Mouse (Mus musculus) embryonic facial prominence, embryonic 11.5 days (tissue): ENCODE data around the gene Vwa7. TPM values are rescaled to one million over a fixed set of nuclear protein-coding genes. Genes with fewer than 3 reads are reported as not detected.
"Not testable (repeated sequence)": the region's sequence is repeated elsewhere in the genome, so short reads cannot be mapped to it uniquely, and the experiment has no call there.

Source experiments
- ATAC-seq: fragments of 200-750 bp; cut with Nextera tagmentation; replicated peaks from 2 replicates; pipeline ENCODE4 v1.8.0; 2017; ENCODE audit warnings: low read depth; ENCODE audit not compliant: insufficient number of reproducible peaks, low FRiP score, low TSS enrichment
- DNase-seq: peaks from one replicate; pipeline ENCODE4 v3.0.0-alpha.2; 2015; ENCODE audit warnings: low spot score
- H3K27ac ChIP-seq: fragments of 300-500 bp; sonication (generic); replicated peaks from 2 replicates; pipeline ENCODE4 v1.5.1; 2014; ENCODE audit warnings: mild to moderate bottlenecking, low read depth, low read length, control low read depth
- H3K27me3 ChIP-seq: fragments of 300-500 bp; sonication (generic); 2 replicates; pipeline ENCODE4 v1.6.1; 2014; ENCODE audit warnings: mild to moderate bottlenecking, low read length, moderate library complexity, mixed read lengths; ENCODE audit not compliant: control insufficient read depth, insufficient read depth
- H3K36me3 ChIP-seq: fragments of 300-500 bp; sonication (generic); replicated peaks from 2 replicates; pipeline ENCODE4 v1.6.1; 2014; ENCODE audit warnings: low read depth, mild to moderate bottlenecking, low read length, moderate library complexity, mixed read lengths; ENCODE audit not compliant: control insufficient read depth, insufficient read depth
- H3K4me1 ChIP-seq: fragments of 300-500 bp; sonication (generic); 2 replicates; pipeline ENCODE4 v1.6.1; 2014; ENCODE audit warnings: low read length, mixed read lengths; ENCODE audit not compliant: control insufficient read depth, insufficient read depth
- H3K4me2 ChIP-seq: fragments of 300-500 bp; sonication (generic); 2 replicates; pipeline ENCODE4 v1.6.1; 2014; ENCODE audit warnings: low read depth, mild to moderate bottlenecking, control low read depth, low read length, moderate library complexity
- H3K4me3 ChIP-seq: fragments of 300-500 bp; sonication (generic); 2 replicates; pipeline ENCODE4 v1.5.1; 2014; ENCODE audit warnings: low read depth, low read length, control low read depth
- H3K9ac ChIP-seq: fragments of 300-500 bp; sonication (generic); replicated peaks from 2 replicates; pipeline ENCODE4 v1.6.1; 2014; ENCODE audit warnings: mild to moderate bottlenecking, control low read depth, low read length
- H3K9me3 ChIP-seq: fragments of 300-500 bp; sonication (generic); replicated peaks from 2 replicates; pipeline ENCODE4 v1.6.1; 2016; ENCODE audit warnings: mild to moderate bottlenecking, low read length, inconsistent platforms, mixed read lengths; ENCODE audit not compliant: control insufficient read depth
- WGBS: fragments of 180-500 bp; shearing (Covaris S2); extraction: QIAGEN DNeasy Blood & Tissue Kit; methylation state at CpG from one replicate; pipeline ENCODE4 v1.1.7; 2014; 5-methylcytosine and 5-hydroxymethylcytosine counted together
- polyA plus RNA-seq: library from polyadenylated mRNA; unstranded; fragments of >200 nt; fragmentation: Nextera tagmentation; extraction: Ambion mirVana; gene quantifications from 2 replicates; pipeline ENCODE4 v1.2.1, GENCODE M21; 2014

The Vwa7 gene
- polyA plus RNA-seq, 1 experiment from 2014 or later: 0.17 TPM

- DNase-seq (no peak), ATAC-seq (no peak)
- Histone ChIP-seq H3K4me2 (no peak overlapping the region), H3K4me3 (no peak overlapping the region), H3K9me3 (no peaks in the 10 kb centered on the region), H3K4me1 (peaks cover 3% of the 10 kb centered on the region), H3K27me3 (no peaks in the 10 kb centered on the region), H3K9ac (no peak overlapping the region), H3K27ac (no peak overlapping the region), H3K36me3 (no peaks in the 10 kb centered on the region)
- WGBS: 69% methylated on average over 8 of the region's 8 CpGs
Measured at GRCm38 (mm10) chr17:35032323-35032870, 16.0 kb downstream of the Vwa7 start.

- H3K36me3 ChIP-seq, H3K27me3 ChIP-seq, H3K27ac ChIP-seq, H3K4me2 ChIP-seq, H3K9me3 ChIP-seq, DNase-seq, ATAC-seq, H3K9ac ChIP-seq, H3K4me1 ChIP-seq, H3K4me3 ChIP-seq: not testable (repeated sequence)
- 78% methylated on average over 1 of the region's 1 CpGs for WGBS
Measured at GRCm38 (mm10) chr17:35033703-35034102, 17.3 kb downstream of the Vwa7 start.

GRCm38 (mm10) chr17:35034896-35035295, 18.5 kb downstream of the Vwa7 start:
- no peak overlapping the region for H3K9ac ChIP-seq
- 62% methylated on average over 6 of the region's 6 CpGs for WGBS
- no peaks in the 10 kb centered on the region for H3K9me3 ChIP-seq
- no peak for DNase-seq
- H3K4me1 ChIP-seq: no peaks in the 10 kb centered on the region
- H3K27ac ChIP-seq: no peak overlapping the region
- no peaks in the 10 kb centered on the region for H3K36me3 ChIP-seq
- no peak for ATAC-seq
- no peaks in the 10 kb centered on the region for H3K27me3 ChIP-seq
- H3K4me3 ChIP-seq: no peak overlapping the region
- no peak overlapping the region for H3K4me2 ChIP-seq

GRCm38 (mm10) chr17:35039121-35039873, 22.9 kb downstream of the Vwa7 start:
- ATAC-seq (no peak), DNase-seq (no peak)
- Histone ChIP-seq H3K27me3 (no peaks in the 10 kb centered on the region), H3K36me3 (no peaks in the 10 kb centered on the region), H3K27ac (no peak overlapping the region), H3K4me1 (no peaks in the 10 kb centered on the region), H3K4me2 (no peak overlapping the region), H3K9ac (no peak overlapping the region), H3K9me3 (no peaks in the 10 kb centered on the region), H3K4me3 (no peak overlapping the region)
- 87% methylated on average over 11 of the region's 11 CpGs for WGBS

GRCm38 (mm10) chr17:35043794-35044193, 27.4 kb downstream of the Vwa7 start:
- H3K27ac ChIP-seq: no peak overlapping the region
- no peaks in the 10 kb centered on the region for H3K9me3 ChIP-seq
- ATAC-seq: no peak
- no peak overlapping the region for H3K4me2 ChIP-seq
- no peak for DNase-seq
- no peaks in the 10 kb centered on the region for H3K27me3 ChIP-seq
- no peaks in the 10 kb centered on the region for H3K36me3 ChIP-seq
- no peak overlapping the region for H3K9ac ChIP-seq
- H3K4me1 ChIP-seq: no peaks in the 10 kb centered on the region
- WGBS: 86% methylated on average over 4 of the region's 4 CpGs
- no peak overlapping the region for H3K4me3 ChIP-seq

- Histone ChIP-seq H3K9ac (no peak overlapping the region), H3K27ac (no peak overlapping the region), H3K4me1 (no peaks in the 10 kb centered on the region; the same call in 1 of the 2 replicates), H3K9me3 (no peaks in the 10 kb centered on the region), H3K4me2 (peak overlapping the region; percentile 87; the same call in 1 of the 2 replicates), H3K36me3 (no peaks in the 10 kb centered on the region), H3K27me3 (no peaks in the 10 kb centered on the region), H3K4me3 (peak overlapping the region; percentile 41; the same call in 1 of the 2 replicates)
- WGBS: 92% methylated on average over 7 of the region's 7 CpGs
- ATAC-seq (no peak), DNase-seq (no peak)
Measured at GRCm38 (mm10) chr17:35044904-35045806, 28.8 kb downstream of the Vwa7 start.

GRCm38 (mm10) chr17:35045807-35046680, 29.7 kb downstream of the Vwa7 start:
- H3K4me3 ChIP-seq: peak overlapping the region; percentile 41
- H3K27me3 ChIP-seq: no peaks in the 10 kb centered on the region
- H3K9ac ChIP-seq: peak overlapping the region; percentile 80
- H3K27ac ChIP-seq: peak overlapping the region; percentile 48; the same call in 1 of the 2 replicates
- 7% methylated on average over 46 of the region's 48 CpGs for WGBS
- no peak for DNase-seq
- no peaks in the 10 kb centered on the region for H3K36me3 ChIP-seq
- peak; percentile 71 for ATAC-seq
- H3K4me2 ChIP-seq: peak overlapping the region; percentile 87
- no peaks in the 10 kb centered on the region for H3K9me3 ChIP-seq
- no peaks in the 10 kb centered on the region; the same call in 1 of the 2 replicates for H3K4me1 ChIP-seq
